Mouse (Mus musculus) ES-E14 (cell line): ENCODE results near the gene Herc6. TPM values are rescaled to one million over a fixed set of nuclear protein-coding genes. Genes with fewer than 3 reads are reported as not detected.

Source experiments
- DNase-seq: peaks from one replicate; pipeline ENCODE4 v3.0.0-alpha.2; 2013; ENCODE audit warnings: low read depth, low spot score
- H3K27ac ChIP-seq: 2 replicates; pipeline ENCODE4 v1.5.1; 2012; ENCODE audit warnings: low read depth, mild to moderate bottlenecking, low read length, moderate library complexity, mixed read lengths; ENCODE audit not compliant: poor library complexity, insufficient read depth, severe bottlenecking
- H3K36me3 ChIP-seq: 2 replicates; pipeline ENCODE4 v1.6.1; 2012; ENCODE audit warnings: mild to moderate bottlenecking, low read length, moderate library complexity, mixed read lengths; ENCODE audit not compliant: control insufficient read depth, poor library complexity, insufficient read depth, severe bottlenecking
- H3K4me1 ChIP-seq, 2 experiments: fragments of 150-350 bp in 1 of 2; sonication (generic) in 1 of 2; 2 replicates each; pipeline ENCODE4 v1.6.1; 2012; ENCODE audit warnings: low read length in 2 of 2, mild to moderate bottlenecking in 1 of 2, mixed read lengths in 1 of 2; ENCODE audit not compliant: control insufficient read depth in 2 of 2, insufficient read depth in 2 of 2, poor library complexity in 1 of 2
- H3K4me3 ChIP-seq, 2 experiments: fragments of 150-350 bp in 1 of 2; sonication (generic) in 1 of 2; 2 replicates each; pipeline ENCODE4 v1.5.1; 2012; ENCODE audit warnings: low read length in 2 of 2, low read depth in 1 of 2, mild to moderate bottlenecking in 1 of 2, mixed read lengths in 1 of 2; ENCODE audit not compliant: insufficient read depth in 1 of 2, poor library complexity in 1 of 2, severe bottlenecking in 1 of 2
- H3K9ac ChIP-seq: 2 replicates; pipeline ENCODE4 v1.6.1; 2012; ENCODE audit warnings: low read depth, mild to moderate bottlenecking, low read length, mixed read lengths; ENCODE audit not compliant: poor library complexity, insufficient read depth, severe bottlenecking
- H3K9me3 ChIP-seq: fragments of 150-350 bp; sonication (generic); 2 replicates; pipeline ENCODE4 v1.6.1; 2012; ENCODE audit warnings: low read depth, mild to moderate bottlenecking, low read length; ENCODE audit not compliant: control insufficient read depth, insufficient read depth
- CHD2 ChIP-seq: IDR thresholded peaks from 2 replicates; pipeline ENCODE4 v1.6.1; 2014; ENCODE audit warnings: mild to moderate bottlenecking, low read depth, low read length, inconsistent platforms
- HCFC1 ChIP-seq: IDR thresholded peaks from 2 replicates; pipeline ENCODE4 v1.6.1; 2012; ENCODE audit warnings: low read length, inconsistent platforms, borderline replicate concordance; ENCODE audit not compliant: insufficient read depth
- MAFK ChIP-seq: IDR thresholded peaks from 2 replicates; pipeline ENCODE4 v1.6.1; 2014; ENCODE audit warnings: mild to moderate bottlenecking, low read depth, low read length, inconsistent platforms; ENCODE audit not compliant: insufficient read depth
- ZC3H11A ChIP-seq: IDR thresholded peaks from 2 replicates; pipeline ENCODE4 v1.6.1; 2012; ENCODE audit warnings: low read depth, mild to moderate bottlenecking, inconsistent platforms, low read length, borderline replicate concordance
- ZNF384 ChIP-seq: IDR thresholded peaks from 2 replicates; pipeline ENCODE4 v1.6.1; 2012; ENCODE audit warnings: low read depth, low read length, inconsistent platforms
- in situ Hi-C, 2 experiments: fragments of 600-800 bp; cut with MboI; formaldehyde crosslinking; loops; one replicate each; pipeline ENCODE4 v1.15.1; 2025; ENCODE audit warnings: low sequenced_read_pairs in 2 of 2, inconsistent platforms in 1 of 2; ENCODE audit not compliant: unreplicated experiment in 2 of 2
- total RNA-seq: library from RNA; depleted of rRNA; stranded (reverse); fragments of 300-350 nt; gene quantifications from 2 replicates; pipeline ENCODE4 v1.2.3, GENCODE M21; 2012

Gene Herc6
- total RNA-seq, 1 experiment: 0.36 TPM

DNA sequence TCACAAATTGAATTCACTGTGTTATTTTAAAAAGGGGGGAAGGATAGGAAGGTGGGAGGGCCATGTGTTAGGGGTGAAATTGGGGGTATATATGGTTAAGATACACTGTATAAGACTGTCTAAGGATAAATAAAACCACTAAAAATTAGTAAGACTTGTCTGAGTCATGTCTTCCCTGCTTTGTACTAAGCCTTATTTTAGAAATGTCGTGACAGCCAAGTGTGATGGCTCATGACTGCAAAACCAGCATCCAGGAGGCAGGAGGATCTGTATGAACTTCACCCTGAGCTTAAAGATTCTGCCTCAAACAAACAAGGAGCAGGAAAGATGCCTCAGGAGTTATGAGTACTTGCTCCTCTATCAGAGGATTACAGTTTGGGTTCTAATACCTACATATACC lies 103.4 kb downstream of the Herc6 start:
- TF ChIP-seq ZC3H11A (no peak), MAFK (no peak), ZNF384 (no peak), HCFC1 (no peak), CHD2 (no peak)
- H3K9me3 ChIP-seq: no peaks in the 10 kb centered on the region
- in situ Hi-C loops: no loop called here
- H3K4me1 ChIP-seq: no peaks in the 10 kb centered on the region
- no peak overlapping the region for H3K27ac ChIP-seq
- no peak for DNase-seq
- H3K9ac ChIP-seq: no peak overlapping the region
- no peaks in the 10 kb centered on the region for H3K36me3 ChIP-seq
- H3K4me3 ChIP-seq: no peak overlapping the region

DNA sequence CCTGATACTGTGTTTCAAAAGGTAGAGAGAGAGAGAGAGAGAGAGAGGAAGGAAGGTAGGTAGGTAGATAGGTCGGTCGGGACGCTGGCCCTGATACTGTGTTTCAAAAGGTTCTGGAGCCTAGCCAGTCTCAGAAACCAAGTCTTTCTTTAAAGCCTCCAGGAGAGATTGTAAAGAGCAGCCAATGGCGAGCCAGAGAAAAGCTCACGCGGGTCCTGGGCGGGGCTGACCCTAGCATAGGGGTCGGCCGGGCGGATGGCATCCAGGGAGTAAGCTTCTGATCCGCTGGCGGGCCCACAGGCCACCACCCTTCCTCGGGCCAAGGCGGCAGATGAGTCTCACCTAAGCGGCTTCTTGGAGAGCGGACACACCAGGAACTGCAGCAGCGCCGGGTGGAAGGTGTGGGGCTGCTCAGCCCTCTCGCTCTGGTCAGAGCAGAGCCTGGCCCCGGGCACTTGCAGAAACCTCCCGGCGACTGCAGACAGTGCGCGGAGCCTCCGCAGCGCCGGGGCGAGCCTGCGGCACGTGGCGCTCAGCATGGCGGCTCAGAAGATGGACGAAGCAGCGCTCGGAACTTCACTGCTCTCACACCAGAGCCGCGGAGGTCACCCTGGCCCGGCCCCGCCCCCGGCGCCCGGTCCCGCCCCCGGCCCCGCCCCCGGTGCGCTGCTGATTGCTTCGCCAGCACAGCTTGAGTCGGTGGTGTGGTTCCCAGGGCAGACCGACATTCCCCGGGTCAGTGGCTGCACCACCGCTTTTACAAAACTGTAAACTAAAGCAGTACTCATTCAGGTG lies 110.9 kb downstream of the Herc6 start, which contains the start of gene Pyurf:
TSS of gene Pyurf (minus strand) at position 612 of the 795 bp plus-strand sequence.
- Histone ChIP-seq H3K4me1 (no peaks in the 10 kb centered on the region), H3K9me3 (no peaks in the 10 kb centered on the region), H3K36me3 (no peaks in the 10 kb centered on the region), H3K9ac (peak within 1 kb of the TSS; percentile 92), H3K27ac (peak within 1 kb of the TSS; percentile 59), H3K4me3 (peak within 1 kb of the TSS; percentile 81 to 93)
- TF ChIP-seq ZNF384 (no peak), MAFK (no peak), HCFC1 (no peak), CHD2 (no peak), ZC3H11A (no peak)
- in situ Hi-C loops: no loop called here
- DNase-seq: peak; percentile 69

- H3K36me3 ChIP-seq: no peaks in the 10 kb centered on the region
- TF ChIP-seq CHD2 (no peak), HCFC1 (no peak), ZC3H11A (no peak), MAFK (no peak), ZNF384 (no peak)
- H3K9ac ChIP-seq: no peak overlapping the region
- in situ Hi-C loops: no loop called here
- no peaks in the 10 kb centered on the region for H3K4me1 ChIP-seq
- no peak overlapping the region for H3K27ac ChIP-seq
- H3K9me3 ChIP-seq: no peaks in the 10 kb centered on the region
- no peak for DNase-seq
- H3K4me3 ChIP-seq: no peak overlapping the region
Observed at GRCm38 (mm10) chr6:57693116-57693515, 112.3 kb downstream of the Herc6 start.

GRCm38 (mm10) chr6:57701686-57702085 lies 120.9 kb downstream of the Herc6 start:
- in situ Hi-C loops: no loop called here
- Histone ChIP-seq H3K9ac (no peak overlapping the region), H3K27ac (no peak overlapping the region), H3K9me3 (no peaks in the 10 kb centered on the region), H3K4me1 (peaks cover 0 to 3% of the 10 kb centered on the region in 2 experiments; a peak in 2 of 4 replicates), H3K36me3 (no peaks in the 10 kb centered on the region), H3K4me3 (no peak overlapping the region)
- DNase-seq: no peak
- TF ChIP-seq HCFC1: no peak
- no peak for TF ChIP-seq ZNF384
- no peak for TF ChIP-seq ZC3H11A
- TF ChIP-seq CHD2: no peak
- TF ChIP-seq MAFK: no peak
